Mouse (Mus musculus) hindlimb bud, embryonic 11.5 days (tissue): ENCODE data around the gene Nceh1.

ENCODE experiments used
- DNase-seq: peaks from one replicate; pipeline ENCODE4 v3.0.0-alpha.2; 2012; ENCODE audit warnings: low read depth, low spot score; ENCODE audit errors: extremely low spot score

Nceh1 gene

GRCm38 (mm10) chr3:27190865-27191264 is 8.1 kb downstream of the Nceh1 start:
- no peak for DNase-seq

GRCm38 (mm10) chr3:27191856-27192255 is 9.1 kb downstream of the Nceh1 start:
- no peak for DNase-seq

GRCm38 (mm10) chr3:27193844-27194317 is 11.1 kb downstream of the Nceh1 start:
- DNase-seq, result no peak

GRCm38 (mm10) chr3:27195153-27195552 is 12.4 kb downstream of the Nceh1 start:
- no peak for DNase-seq

- DNase-seq, result no peak
These were observed 12.9 kb downstream of the Nceh1 start for GRCm38 (mm10) chr3:27195573-27196227.

GRCm38 (mm10) chr3:27196529-27196928 is 13.8 kb downstream of the Nceh1 start:
- DNase-seq, result no peak

- no peak for DNase-seq
These were observed 15.1 kb downstream of the Nceh1 start for GRCm38 (mm10) chr3:27197816-27198215.

- DNase-seq, result no peak
These were observed 16.4 kb downstream of the Nceh1 start for GRCm38 (mm10) chr3:27199120-27199519.

GRCm38 (mm10) chr3:27201728-27202411 is 19.1 kb downstream of the Nceh1 start:
- DNase-seq, result no peak

GRCm38 (mm10) chr3:27205068-27205467 is 22.3 kb downstream of the Nceh1 start:
- no peak for DNase-seq

- no peak for DNase-seq
These were observed 22.9 kb downstream of the Nceh1 start for GRCm38 (mm10) chr3:27205514-27206220.

- DNase-seq, result no peak
These were observed 23.4 kb downstream of the Nceh1 start for GRCm38 (mm10) chr3:27206221-27206560.

- no peak for DNase-seq
These were observed 23.8 kb downstream of the Nceh1 start for GRCm38 (mm10) chr3:27206577-27206976.

GRCm38 (mm10) chr3:27209707-27210106 is 26.9 kb downstream of the Nceh1 start:
- DNase-seq, result no peak

- DNase-seq, result no peak
These were observed 27.5 kb downstream of the Nceh1 start for GRCm38 (mm10) chr3:27210271-27210670.

GRCm38 (mm10) chr3:27214016-27214816 is 31.5 kb downstream of the Nceh1 start:
- DNase-seq, result no peak

GRCm38 (mm10) chr3:27217331-27217730 is 34.6 kb downstream of the Nceh1 start:
- DNase-seq, result no peak

- DNase-seq, result no peak
These were observed 35.8 kb downstream of the Nceh1 start for GRCm38 (mm10) chr3:27218604-27219003.

- no peak for DNase-seq
These were observed 39.3 kb downstream of the Nceh1 start for GRCm38 (mm10) chr3:27222052-27222451.

GRCm38 (mm10) chr3:27222488-27222887 is 39.7 kb downstream of the Nceh1 start:
- no peak for DNase-seq
